Mouse (Mus musculus): ENCODE results near the gene Manbal. TPM values are rescaled to one million over a fixed set of nuclear protein-coding genes. Genes with fewer than 3 reads are reported as not detected.

Gene Manbal
- total RNA-seq, 2 experiments from 2014 or later, result 52.0 to 55.7 TPM

DNA sequence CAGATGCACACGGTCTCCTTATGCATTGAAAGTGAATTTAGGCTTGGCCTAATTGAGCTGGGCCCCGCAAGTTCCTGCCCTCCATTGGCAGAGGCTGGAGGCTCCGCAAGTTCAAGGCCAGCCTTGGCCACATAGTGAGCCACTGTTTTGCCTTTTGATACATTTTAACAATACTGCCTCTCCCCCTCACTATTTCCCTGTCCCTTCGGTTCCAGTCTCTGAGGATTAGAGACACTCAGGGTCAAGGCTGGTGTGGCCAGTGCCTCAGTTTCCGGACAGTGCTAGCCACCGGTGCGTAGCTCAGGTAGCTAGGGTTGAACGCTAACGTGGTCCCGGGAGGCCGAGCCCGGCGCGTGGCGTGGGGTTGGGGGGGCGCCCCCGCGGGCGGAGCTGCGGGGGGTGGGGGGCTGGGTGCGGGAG, 56.3 kb downstream of the Manbal start:
- no peak for DNase-seq (ENCODE audit: low spot score in 2 of 2)
- peak overlapping the region; percentile 98 for H3K27ac ChIP-seq
- peak overlapping the region; percentile 80 for H3K4me3 ChIP-seq
- TF ChIP-seq CTCF (conservative IDR thresholded peaks at IDR 0.05), result no peak

- peak in 1 of 2 experiments; percentile 55 for DNase-seq (ENCODE audit: low spot score in 2 of 2)
- TF ChIP-seq CTCF (conservative IDR thresholded peaks at IDR 0.05), result no peak
- Histone ChIP-seq H3K27ac (peak overlapping the region; percentile 98), H3K4me3 (peak overlapping the region; percentile 80)
Observed at GRCm38 (mm10) chr2:157424126-157424903, 56.9 kb downstream of the Manbal start.

DNA sequence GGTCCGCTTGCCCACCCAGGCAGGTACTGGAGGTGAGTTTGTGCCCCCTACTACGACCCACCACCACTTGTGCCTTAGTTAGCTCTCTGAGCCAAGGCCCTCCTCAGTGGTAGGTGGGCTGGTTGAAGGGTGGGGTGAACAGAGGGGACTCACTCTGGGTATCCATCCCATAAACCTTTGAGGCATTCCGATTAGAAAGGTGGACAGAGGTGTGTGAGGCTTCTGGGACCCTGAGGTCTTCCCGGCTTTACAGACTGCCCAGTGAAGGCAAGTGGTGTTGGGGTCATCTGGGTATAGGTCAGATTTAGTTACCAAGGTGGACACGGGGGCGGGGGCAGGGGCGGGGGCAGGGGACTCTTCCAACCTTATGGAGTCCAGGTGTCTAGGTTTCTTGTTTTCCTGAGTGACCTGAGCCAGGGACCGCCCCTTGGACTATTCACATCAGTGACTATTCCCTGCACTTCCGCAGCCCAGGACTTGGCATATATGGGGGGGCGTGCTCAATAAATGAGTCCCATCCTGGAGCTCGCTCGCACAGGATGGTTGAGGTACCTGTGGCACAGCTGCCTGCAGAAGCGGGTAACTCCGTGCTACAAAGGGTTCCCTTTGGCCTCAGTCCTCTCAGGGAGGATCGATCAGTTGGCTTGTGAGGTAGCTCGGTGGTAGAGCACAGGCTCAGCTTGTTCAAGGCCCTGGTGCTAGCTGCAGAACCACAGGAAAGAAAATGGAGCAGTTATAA, 57.7 kb downstream of the Manbal start:
- DNase-seq (ENCODE audit: low spot score in 2 of 2), result no peak
- peak overlapping the region; percentile 98 for H3K27ac ChIP-seq
- peak overlapping the region; percentile 80 for H3K4me3 ChIP-seq
- TF ChIP-seq CTCF (conservative IDR thresholded peaks at IDR 0.05), result no peak

GRCm38 (mm10) chr2:157425643-157425988, 58.2 kb downstream of the Manbal start:
- no peak for TF ChIP-seq CTCF (conservative IDR thresholded peaks at IDR 0.05)
- Histone ChIP-seq H3K4me3 (peak overlapping the region; percentile 80), H3K27ac (peak overlapping the region; percentile 98)
- DNase-seq (ENCODE audit: low spot score in 2 of 2), result no peak

DNA sequence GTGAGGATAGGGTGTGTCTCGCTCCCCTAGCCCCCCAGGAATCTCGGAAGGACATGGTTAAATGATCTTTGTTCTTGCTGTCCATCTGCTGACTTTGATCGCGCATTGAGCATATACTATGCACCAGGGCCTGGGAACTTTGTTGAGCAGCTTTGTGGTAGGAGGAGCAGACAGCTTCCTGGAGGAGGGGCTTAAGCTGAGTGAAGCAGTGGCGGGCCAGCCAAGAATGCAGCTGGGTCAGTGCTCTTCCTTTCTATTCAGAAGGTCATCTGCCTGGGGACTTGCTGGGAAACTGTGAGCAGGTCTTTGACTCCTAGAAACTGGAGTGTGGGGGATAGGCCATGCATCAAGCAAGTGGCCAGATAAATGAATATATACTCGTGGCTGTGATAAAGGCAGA, 58.8 kb downstream of the Manbal start:
- TF ChIP-seq CTCF (conservative IDR thresholded peaks at IDR 0.05), result no peak
- Histone ChIP-seq H3K27ac (peak overlapping the region; percentile 98), H3K4me3 (peak overlapping the region; percentile 80)
- DNase-seq (ENCODE audit: low spot score in 2 of 2), result no peak

- no peak for TF ChIP-seq CTCF (conservative IDR thresholded peaks at IDR 0.05)
- DNase-seq (ENCODE audit: low spot score in 2 of 2), result no peak
- peak overlapping the region; percentile 98 for H3K27ac ChIP-seq
- peak overlapping the region; percentile 80 for H3K4me3 ChIP-seq
Observed at GRCm38 (mm10) chr2:157427164-157427563, 59.8 kb downstream of the Manbal start.

- H3K27ac ChIP-seq, result peak overlapping the region; percentile 98
- DNase-seq (ENCODE audit: low spot score in 2 of 2), result no peak
- no peak overlapping the region for H3K4me3 ChIP-seq
- no peak for TF ChIP-seq CTCF (conservative IDR thresholded peaks at IDR 0.05)
Observed at GRCm38 (mm10) chr2:157428351-157429139, 61.2 kb downstream of the Manbal start.

DNA sequence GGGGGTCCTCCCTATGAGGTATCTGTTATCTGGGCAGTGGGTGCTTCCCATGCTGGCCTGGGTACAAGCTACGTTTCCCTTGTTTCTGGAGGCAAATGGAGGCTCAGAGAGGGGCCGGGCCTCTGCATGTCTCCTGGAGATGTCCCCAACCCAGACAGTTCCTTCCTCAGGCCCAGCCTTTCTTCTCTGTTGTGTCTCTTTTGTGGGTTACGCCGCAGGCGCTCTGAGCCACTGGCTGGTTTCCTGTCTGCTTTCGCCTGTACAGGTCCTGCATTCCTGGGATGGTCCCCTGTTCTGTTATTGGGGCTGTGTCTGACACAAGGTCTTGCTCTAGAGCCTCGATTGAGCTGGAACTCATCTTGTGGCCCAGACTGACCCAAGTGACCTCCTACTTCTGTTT, 62.3 kb downstream of the Manbal start:
- TF ChIP-seq CTCF (conservative IDR thresholded peaks at IDR 0.05), result no peak
- Histone ChIP-seq H3K27ac (peak overlapping the region; percentile 98), H3K4me3 (no peak overlapping the region)
- no peak for DNase-seq (ENCODE audit: low spot score in 2 of 2)

GRCm38 (mm10) chr2:157430667-157431429, 63.5 kb downstream of the Manbal start:
- TF ChIP-seq CTCF (conservative IDR thresholded peaks at IDR 0.05), result no peak
- H3K4me3 ChIP-seq, result no peak overlapping the region
- H3K27ac ChIP-seq, result peak overlapping the region; percentile 98
- DNase-seq (ENCODE audit: low spot score in 2 of 2), result no peak

GRCm38 (mm10) chr2:157431912-157432311, 64.5 kb downstream of the Manbal start:
- H3K27ac ChIP-seq, result peak overlapping the region; percentile 98
- H3K4me3 ChIP-seq, result no peak overlapping the region
- no peak for DNase-seq (ENCODE audit: low spot score in 2 of 2)
- no peak for TF ChIP-seq CTCF (conservative IDR thresholded peaks at IDR 0.05)

DNA sequence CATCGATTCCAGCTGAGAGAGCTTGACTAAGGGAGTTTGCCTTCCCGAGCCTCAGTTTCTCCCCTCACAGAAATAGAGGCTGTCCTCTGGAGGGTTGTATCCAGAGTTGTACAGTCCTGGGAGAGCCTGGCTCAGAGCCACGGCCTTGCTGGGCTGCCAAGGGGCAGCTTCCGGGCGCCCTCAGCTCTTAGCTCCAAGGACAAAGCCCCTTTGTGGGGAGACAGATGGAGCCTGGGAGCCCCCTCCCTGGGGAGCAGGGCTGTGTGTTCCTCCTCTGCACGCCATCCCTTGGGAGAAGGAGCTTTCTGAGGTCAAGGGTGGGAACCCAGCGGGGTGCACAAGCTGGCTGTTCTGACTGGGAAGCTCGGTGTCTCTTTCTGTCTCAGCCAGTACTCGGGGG, 65.1 kb downstream of the Manbal start:
- Histone ChIP-seq H3K4me3 (no peak overlapping the region), H3K27ac (peak overlapping the region; percentile 98)
- DNase-seq (ENCODE audit: low spot score in 2 of 2), result peak; percentile 55 to 60
- no peak for TF ChIP-seq CTCF (conservative IDR thresholded peaks at IDR 0.05)

DNA sequence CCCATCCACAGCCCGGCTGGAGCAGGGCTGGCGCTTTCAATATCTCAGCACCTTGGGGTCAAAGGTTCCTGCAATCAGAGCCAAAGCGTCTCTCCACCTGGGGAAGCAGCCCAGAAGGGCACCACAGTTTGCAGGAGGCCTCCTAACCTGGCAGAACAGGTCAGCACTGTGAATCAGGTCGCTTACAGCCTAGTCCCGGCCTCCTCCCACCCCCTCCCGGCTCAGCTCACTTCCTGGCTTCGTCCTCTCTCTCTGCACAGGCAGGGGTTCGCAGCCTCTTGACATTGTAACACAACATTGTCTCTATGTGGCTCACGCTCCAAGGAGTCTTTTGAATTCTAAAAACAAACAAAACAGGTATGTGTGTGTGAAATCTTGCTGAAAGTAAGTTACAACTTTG, 66.6 kb downstream of the Manbal start:
- no peak for TF ChIP-seq CTCF (conservative IDR thresholded peaks at IDR 0.05)
- Histone ChIP-seq H3K4me3 (0 out of 2 replicates have a peak overlapping the region, but pooled peaks have one; percentile 2), H3K27ac (peak overlapping the region; percentile 98)
- no peak for DNase-seq (ENCODE audit: low spot score in 2 of 2)

All from layer of hippocampus, adult 2 months (tissue).